Mouse (Mus musculus): ENCODE data around the gene Tom1. TPM values are rescaled to one million over a fixed set of nuclear protein-coding genes. Genes with fewer than 3 reads are reported as not detected.
A peak's percentile ranks its signal among the peaks of the same experiment; 100 is the strongest.

The Tom1 gene
- polyA plus RNA-seq, 1 experiment from 2014 or later: 41.3 TPM

GRCm38 (mm10) chr8:75074876-75075275 is 41.4 kb downstream of the Tom1 start:
- H3K4me2 ChIP-seq: no peak overlapping the region
- H3K27me3 ChIP-seq: no peaks in the 10 kb centered on the region
- no peaks in the 10 kb centered on the region for H3K9me3 ChIP-seq (replicated peaks)
- H3K9ac ChIP-seq: no peak overlapping the region
- no peaks in the 10 kb centered on the region for H3K36me3 ChIP-seq
- no peaks in the 10 kb centered on the region for H3K4me1 ChIP-seq (replicated peaks)
- no peak overlapping the region for H3K27ac ChIP-seq
- no peak overlapping the region for H3K4me3 ChIP-seq
- ATAC-seq (replicated peaks; ENCODE audit: insufficient number of reproducible peaks, insufficient read depth, low FRiP score, low read depth): no peak
- WGBS: 92% methylated on average over 1 of the region's 1 CpGs

GRCm38 (mm10) chr8:75078215-75078614 is 44.7 kb downstream of the Tom1 start:
- no peaks in the 10 kb centered on the region for H3K27me3 ChIP-seq
- H3K4me2 ChIP-seq: no peak overlapping the region
- no peak for ATAC-seq (replicated peaks; ENCODE audit: insufficient number of reproducible peaks, insufficient read depth, low FRiP score, low read depth)
- H3K4me3 ChIP-seq: no peak overlapping the region
- no peak overlapping the region for H3K9ac ChIP-seq
- no peaks in the 10 kb centered on the region for H3K4me1 ChIP-seq (replicated peaks)
- 74% methylated on average over 1 of the region's 1 CpGs for WGBS
- H3K9me3 ChIP-seq (replicated peaks): no peaks in the 10 kb centered on the region
- no peak overlapping the region for H3K27ac ChIP-seq
- no peaks in the 10 kb centered on the region for H3K36me3 ChIP-seq

DNA sequence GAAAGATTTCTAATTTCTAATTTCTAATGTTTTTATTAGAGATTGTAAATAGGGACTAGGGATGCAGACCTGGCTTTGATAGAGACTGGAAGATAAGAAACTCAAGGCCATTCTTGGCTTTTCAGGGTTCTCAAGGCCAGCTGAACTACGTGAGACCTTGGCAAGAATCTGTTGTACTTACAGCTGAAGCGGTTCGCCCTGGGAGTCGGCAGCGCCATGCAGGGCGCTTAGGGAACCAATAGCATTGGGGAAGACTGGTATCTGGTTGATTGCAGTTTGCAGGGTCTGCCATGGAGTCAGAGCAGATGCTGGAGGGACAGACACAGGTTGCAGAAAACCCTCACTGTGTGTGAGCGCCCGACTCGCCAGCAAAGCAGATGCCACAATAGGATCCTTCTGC is 45.3 kb downstream of the Tom1 start:
- no peaks in the 10 kb centered on the region for H3K9me3 ChIP-seq (replicated peaks)
- no peak overlapping the region for H3K4me2 ChIP-seq
- H3K27ac ChIP-seq: no peak overlapping the region
- no peaks in the 10 kb centered on the region for H3K27me3 ChIP-seq
- 0 out of 2 replicates have a peak, but pooled peaks cover 5% of the 10 kb centered on the region for H3K4me1 ChIP-seq (replicated peaks)
- no peak for ATAC-seq (replicated peaks; ENCODE audit: insufficient number of reproducible peaks, insufficient read depth, low FRiP score, low read depth)
- H3K9ac ChIP-seq: no peak overlapping the region
- 92% methylated on average over 9 of the region's 9 CpGs for WGBS
- H3K4me3 ChIP-seq: no peak overlapping the region
- H3K36me3 ChIP-seq: no peaks in the 10 kb centered on the region

- no peak overlapping the region for H3K9ac ChIP-seq
Observed at GRCm38 (mm10) chr8:75081364-75082040, 48.0 kb downstream of the Tom1 start.

DNA sequence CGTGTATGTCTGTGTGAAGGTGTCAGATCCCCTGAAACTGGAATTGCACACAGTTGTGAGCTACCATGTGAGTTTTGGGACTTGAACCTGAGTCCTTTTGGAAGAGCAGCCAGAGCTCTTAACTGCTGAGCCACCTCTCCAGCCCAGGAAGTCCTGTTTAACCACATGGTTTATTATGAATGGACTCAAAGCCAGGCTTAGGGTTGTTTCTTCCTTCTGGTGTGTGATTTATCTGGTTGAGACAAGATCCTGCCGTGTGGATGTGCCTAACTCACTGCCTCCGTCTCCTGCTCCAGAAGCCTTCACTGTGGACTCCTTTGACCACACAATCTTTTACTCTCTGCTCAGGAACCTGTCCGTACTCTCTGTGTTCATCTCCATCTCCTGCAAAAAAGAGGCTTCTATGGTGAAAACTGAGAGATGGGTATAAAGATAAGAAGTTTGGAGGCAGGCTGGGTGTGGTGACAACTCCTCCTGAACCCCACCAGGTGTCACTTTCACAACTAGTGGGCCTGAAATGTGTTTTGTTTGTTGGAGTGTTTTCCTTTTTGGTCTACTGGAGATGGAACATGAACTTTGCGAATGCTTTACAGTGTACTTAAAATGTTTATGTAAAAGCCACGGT is 48.8 kb downstream of the Tom1 start:
- Histone ChIP-seq H3K9ac (no peak overlapping the region), H3K4me1 (replicated peaks) (0 out of 2 replicates have a peak, but pooled peaks cover 5% of the 10 kb centered on the region), H3K27ac (no peak overlapping the region), H3K4me3 (no peak overlapping the region), H3K27me3 (no peaks in the 10 kb centered on the region), H3K9me3 (replicated peaks) (no peaks in the 10 kb centered on the region), H3K36me3 (no peaks in the 10 kb centered on the region), H3K4me2 (no peak overlapping the region)
- 73% methylated on average over 6 of the region's 6 CpGs for WGBS
- no peak for ATAC-seq (replicated peaks; ENCODE audit: insufficient number of reproducible peaks, insufficient read depth, low FRiP score, low read depth)

More at GRCm38 (mm10) chr8:75081364-75082040, 48.0 kb downstream of the Tom1 start:
- Histone ChIP-seq H3K4me1 (replicated peaks) (0 out of 2 replicates have a peak, but pooled peaks cover 5% of the 10 kb centered on the region), H3K36me3 (no peaks in the 10 kb centered on the region), H3K27me3 (no peaks in the 10 kb centered on the region), H3K4me3 (no peak overlapping the region), H3K4me2 (no peak overlapping the region), H3K9me3 (replicated peaks) (no peaks in the 10 kb centered on the region), H3K27ac (no peak overlapping the region)
- WGBS: 73% methylated on average over 9 of the region's 9 CpGs
- no peak for ATAC-seq (replicated peaks; ENCODE audit: insufficient number of reproducible peaks, insufficient read depth, low FRiP score, low read depth)

DNA sequence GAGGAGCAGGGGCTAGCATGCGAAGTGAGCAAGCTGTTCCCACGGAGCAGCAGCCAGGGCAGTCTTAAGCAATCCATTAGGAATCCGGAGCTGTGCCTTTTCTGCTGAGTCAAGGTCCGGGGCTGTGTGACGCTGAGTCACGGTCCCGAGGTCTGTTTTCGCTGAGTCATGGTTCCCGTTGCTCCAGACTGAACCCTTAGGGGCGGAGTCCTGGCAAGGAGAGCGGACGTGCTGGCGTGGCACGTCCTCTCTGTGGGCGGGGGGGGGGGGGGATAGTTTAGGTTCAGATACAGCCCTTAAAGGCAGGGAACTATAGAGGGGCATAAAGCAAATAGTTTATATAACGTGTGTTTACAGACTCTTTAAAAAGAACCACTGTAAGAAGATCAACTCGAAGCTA is 50.3 kb downstream of the Tom1 start:
- H3K9me3 ChIP-seq (replicated peaks): no peaks in the 10 kb centered on the region
- H3K4me3 ChIP-seq: peak overlapping the region; percentile 45
- H3K4me2 ChIP-seq: peak overlapping the region; percentile 60
- peak; percentile 94 for ATAC-seq (replicated peaks; ENCODE audit: insufficient number of reproducible peaks, insufficient read depth, low FRiP score, low read depth)
- 3% methylated on average over 17 of the region's 17 CpGs for WGBS
- H3K36me3 ChIP-seq: no peaks in the 10 kb centered on the region
- peaks cover 7% of the 10 kb centered on the region for H3K4me1 ChIP-seq (replicated peaks)
- no peaks in the 10 kb centered on the region for H3K27me3 ChIP-seq
- peak overlapping the region; percentile 47; the same call in 1 of the 2 replicates for H3K27ac ChIP-seq
- H3K9ac ChIP-seq: no peak overlapping the region

DNA sequence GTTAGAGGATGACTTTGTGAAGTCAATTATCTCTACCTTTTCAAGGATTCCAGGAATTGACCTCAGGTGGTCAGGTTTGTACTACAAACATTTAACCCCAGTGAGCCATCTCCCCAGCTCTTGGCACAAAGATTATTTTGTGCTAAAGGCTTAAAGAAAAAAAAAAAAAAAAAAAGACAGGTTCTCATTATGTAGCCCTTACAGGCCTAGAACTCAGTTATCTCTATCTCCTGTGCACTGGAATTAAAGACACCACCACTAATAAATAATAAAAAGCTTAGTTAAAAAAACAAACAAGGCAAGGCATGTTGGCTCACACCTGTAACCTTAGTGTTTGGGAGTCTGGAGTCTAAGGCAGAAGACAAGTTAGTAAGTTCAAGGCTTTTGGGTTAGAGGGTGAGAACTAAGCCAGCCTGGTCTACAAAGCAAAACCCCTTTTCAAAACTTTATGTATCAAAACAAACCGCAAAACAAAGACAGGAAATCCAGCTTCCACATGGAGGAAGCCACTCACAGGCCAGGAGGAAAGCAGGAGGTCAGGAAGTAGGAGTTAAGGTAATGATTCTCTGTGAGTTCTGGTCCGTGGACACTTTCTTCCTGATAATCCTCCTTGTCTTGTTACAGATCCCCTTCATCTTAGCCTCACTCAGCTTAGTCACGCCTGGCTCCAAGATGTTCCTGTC is 51.0 kb downstream of the Tom1 start:
- no peak for ATAC-seq (replicated peaks; ENCODE audit: insufficient number of reproducible peaks, insufficient read depth, low FRiP score, low read depth)
- Histone ChIP-seq H3K27ac (peak overlapping the region; percentile 47), H3K36me3 (no peaks in the 10 kb centered on the region), H3K4me1 (replicated peaks) (peaks cover 14% of the 10 kb centered on the region), H3K4me3 (no peak overlapping the region), H3K27me3 (no peaks in the 10 kb centered on the region), H3K9me3 (replicated peaks) (no peaks in the 10 kb centered on the region), H3K4me2 (peak overlapping the region; percentile 60; the same call in 1 of the 2 replicates), H3K9ac (no peak overlapping the region)
- 52% methylated on average over 3 of the region's 3 CpGs for WGBS

DNA sequence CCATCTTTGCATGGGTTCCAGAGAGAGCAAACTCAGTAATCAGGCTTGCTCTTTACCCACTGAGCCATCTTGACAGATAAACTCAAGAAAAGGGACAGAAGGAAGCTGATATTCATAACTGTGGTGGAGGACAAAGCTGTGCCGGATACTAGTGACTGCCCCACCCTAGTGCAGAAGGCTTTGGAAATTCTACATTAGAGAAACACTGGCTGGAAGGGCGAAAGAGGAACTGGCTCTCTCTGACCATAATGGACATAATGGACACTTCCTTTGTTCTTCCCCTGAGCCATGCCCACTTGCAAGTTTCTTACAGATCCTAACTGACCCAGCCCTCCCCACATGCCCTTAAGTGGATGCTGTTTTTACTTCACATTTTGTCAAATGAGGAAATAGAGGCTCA is 52.5 kb downstream of the Tom1 start:
- H3K36me3 ChIP-seq: no peaks in the 10 kb centered on the region
- H3K9ac ChIP-seq: no peak overlapping the region
- H3K4me3 ChIP-seq: no peak overlapping the region
- H3K27me3 ChIP-seq: no peaks in the 10 kb centered on the region
- no peak overlapping the region for H3K4me2 ChIP-seq
- ATAC-seq (replicated peaks; ENCODE audit: insufficient number of reproducible peaks, insufficient read depth, low FRiP score, low read depth): no peak
- H3K4me1 ChIP-seq (replicated peaks): peaks cover 21% of the 10 kb centered on the region
- H3K9me3 ChIP-seq (replicated peaks): no peaks in the 10 kb centered on the region
- 79% methylated on average over 2 of the region's 2 CpGs for WGBS
- H3K27ac ChIP-seq: no peak overlapping the region; the same call in 1 of the 2 replicates

- Histone ChIP-seq H3K27ac (no peak overlapping the region), H3K27me3 (no peaks in the 10 kb centered on the region), H3K4me1 (replicated peaks) (peaks cover 21% of the 10 kb centered on the region), H3K9ac (no peak overlapping the region), H3K4me3 (no peak overlapping the region), H3K9me3 (replicated peaks) (no peaks in the 10 kb centered on the region), H3K4me2 (no peak overlapping the region), H3K36me3 (no peaks in the 10 kb centered on the region)
- ATAC-seq (replicated peaks; ENCODE audit: insufficient number of reproducible peaks, insufficient read depth, low FRiP score, low read depth): no peak
Observed at GRCm38 (mm10) chr8:75087127-75087526, 53.6 kb downstream of the Tom1 start.

DNA sequence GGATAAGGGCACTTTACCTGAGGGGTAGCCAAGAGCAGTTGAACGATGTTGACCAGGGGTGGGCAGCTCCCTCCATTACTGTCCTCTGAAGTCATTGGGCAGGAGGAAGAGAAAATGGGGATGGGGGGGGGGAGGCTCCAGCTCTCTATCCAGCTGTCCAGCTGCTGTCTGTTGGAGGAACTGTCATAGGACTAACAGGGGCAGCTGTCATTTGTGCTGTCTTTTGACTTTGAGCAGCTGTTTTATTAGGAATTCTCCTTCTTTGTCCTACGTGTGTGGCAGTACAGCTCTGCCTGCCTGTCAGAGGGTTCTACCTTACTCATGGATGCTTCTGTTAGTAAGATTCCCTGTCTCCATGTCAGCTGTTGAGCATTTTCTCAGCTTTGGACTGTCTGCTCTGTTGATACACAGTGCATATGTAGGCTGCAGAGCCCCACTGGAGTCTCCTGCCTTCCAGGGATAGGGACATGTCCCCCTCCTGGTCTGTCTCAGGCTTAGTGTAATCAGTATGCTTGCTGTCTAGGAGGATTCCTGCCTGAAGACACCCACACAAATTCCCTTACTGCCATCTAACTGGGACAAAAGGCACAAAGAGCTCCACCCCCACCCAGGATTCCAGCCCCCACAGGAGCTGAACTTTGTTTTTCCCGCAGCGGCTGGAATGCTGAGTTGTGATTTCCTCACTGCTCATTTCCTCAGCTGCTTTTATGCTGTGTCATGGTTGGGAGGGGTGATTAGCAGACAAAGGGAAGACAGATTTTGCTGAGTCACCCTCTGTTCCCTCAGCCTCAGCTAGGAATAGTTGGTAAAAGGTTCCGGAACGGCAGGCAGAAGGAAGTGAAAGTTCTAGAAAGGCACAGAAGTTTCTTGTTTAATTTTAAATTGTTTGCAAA is 55.7 kb downstream of the Tom1 start:
- peak overlapping the region; percentile 56 for H3K4me2 ChIP-seq
- peak overlapping the region; percentile 71 for H3K27ac ChIP-seq
- peak; percentile 44; the same call in 1 of the 2 replicates for ATAC-seq (replicated peaks; ENCODE audit: insufficient number of reproducible peaks, insufficient read depth, low FRiP score, low read depth)
- peaks cover 26% of the 10 kb centered on the region for H3K4me1 ChIP-seq (replicated peaks)
- H3K27me3 ChIP-seq: no peaks in the 10 kb centered on the region
- H3K4me3 ChIP-seq: peak overlapping the region; percentile 28
- peak overlapping the region; percentile 29 for H3K9ac ChIP-seq
- no peaks in the 10 kb centered on the region for H3K9me3 ChIP-seq (replicated peaks)
- H3K36me3 ChIP-seq: no peaks in the 10 kb centered on the region
- WGBS: 12% methylated on average over 6 of the region's 6 CpGs
